Mouse (Mus musculus): ENCODE results near the gene Gm4214. TPM values are rescaled to one million over a fixed set of nuclear protein-coding genes. Genes with fewer than 3 reads are reported as not detected.
"Not testable (repeated sequence)": the region's sequence is repeated elsewhere in the genome, so short reads cannot be mapped to it uniquely, and the experiment has no call there.

The Gm4214 gene
- polyA plus RNA-seq (2012; rRNA removed) = not detected in 2 replicates

DNA sequence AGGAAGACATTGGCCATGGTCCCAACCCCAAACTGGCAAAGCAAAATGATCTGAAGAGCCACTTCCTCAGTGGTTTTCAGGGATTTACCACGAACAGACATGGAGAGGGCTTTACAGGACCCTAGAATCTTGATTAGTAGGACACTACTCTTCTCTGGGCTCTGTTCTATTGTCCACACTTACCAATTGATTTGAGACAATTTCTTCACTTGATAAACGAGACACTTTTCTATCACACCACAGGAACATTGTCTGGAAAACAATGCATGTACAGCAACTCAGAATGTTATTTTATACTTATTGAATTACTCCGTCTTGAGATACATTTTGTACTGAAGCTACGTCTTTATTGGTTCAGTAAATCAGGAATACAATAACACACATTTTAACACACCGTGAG, at the start of gene Gm4214:
Gm4214 (minus strand) TSS at position 101 of the 400 bp plus-strand sequence.
- WGBS = no CpG with 5 or more reads among the region's 5 CpGs
- not testable (repeated sequence) for H3K4me1 ChIP-seq (ENCODE audit: control insufficient read depth, insufficient read depth, insufficient read length, low read length)

DNA sequence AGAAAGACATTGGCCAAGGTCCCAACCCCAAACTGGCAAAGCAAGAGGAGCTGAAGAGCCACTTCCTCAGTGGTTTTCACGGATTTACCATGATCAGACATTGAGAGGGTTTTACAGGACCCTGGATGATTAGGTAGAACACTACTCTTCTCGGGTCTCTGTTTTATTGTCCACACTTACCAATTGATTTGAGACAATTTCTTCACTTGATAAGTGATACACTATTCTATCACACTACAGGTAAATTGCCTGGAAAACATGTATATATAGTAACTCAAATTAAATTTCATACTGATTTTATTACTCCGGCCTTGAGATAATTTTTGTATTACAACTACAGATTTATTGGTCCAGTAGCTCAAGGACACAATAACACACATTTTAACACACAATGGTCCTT, 35.4 kb upstream of the Gm4214 start, which contains the start of gene Gm4216:
Gm4216 (minus strand) TSS at position 101 of the 400 bp plus-strand sequence.
- not testable (repeated sequence) for H3K36me3 ChIP-seq (ENCODE audit: control insufficient read depth, insufficient read depth, low read length); H3K4me1 ChIP-seq (ENCODE audit: control insufficient read depth, insufficient read depth, insufficient read length, low read length); H3K27ac ChIP-seq (ENCODE audit: insufficient read depth, low read depth, low read length); H3K27me3 ChIP-seq (ENCODE audit: control insufficient read depth, insufficient read depth, low read length); H3K4me3 ChIP-seq (ENCODE audit: low read depth, low read length)
- no CpG with 5 or more reads among the region's 3 CpGs for WGBS

More for the DNA sequence above, at the start of gene Gm4214:
- not testable (repeated sequence) for H3K27ac ChIP-seq (ENCODE audit: insufficient read depth, low read depth, low read length); H3K4me3 ChIP-seq (ENCODE audit: low read depth, low read length); H3K27me3 ChIP-seq (ENCODE audit: control insufficient read depth, insufficient read depth, low read length); H3K36me3 ChIP-seq (ENCODE audit: control insufficient read depth, insufficient read depth, low read length)

Other genes with a start within 250 kb of the Gm4214 start
- not detected in 2 replicates for gene Vmn1r157, start 223.0 kb downstream of the Gm4214 start, polyA plus RNA-seq (2012; rRNA removed)
- not detected in 2 replicates for gene Vmn1r158, start 193.9 kb downstream of the Gm4214 start, polyA plus RNA-seq (2012; rRNA removed)
- gene Vmn1r159, start 141.1 kb downstream of the Gm4214 start, polyA plus RNA-seq (2012; rRNA removed) = not detected in 2 replicates
- not detected in 2 replicates for gene Vmn1r160, start 113.4 kb downstream of the Gm4214 start, polyA plus RNA-seq (2012; rRNA removed)
- gene Gm4216, start 35.2 kb upstream of the Gm4214 start, polyA plus RNA-seq (2012; rRNA removed) = not detected in 2 replicates
- gene Vmn1r163, start 70.9 kb upstream of the Gm4214 start, polyA plus RNA-seq (2012; rRNA removed) = not detected in 2 replicates
- gene Gm8720, start 82.8 kb upstream of the Gm4214 start, polyA plus RNA-seq (2012; rRNA removed) = not detected in 2 replicates
- gene Gm10662, start 159.8 kb upstream of the Gm4214 start, polyA plus RNA-seq (2012; rRNA removed) = not detected in 2 replicates
- not detected in 2 replicates for gene Vmn1r165, start 232.7 kb upstream of the Gm4214 start, polyA plus RNA-seq (2012; rRNA removed)